Mouse (Mus musculus) hindbrain, embryonic 14.5 days (tissue): ENCODE measurements at regions not wholly inside any gene's neighbourhood (a gene's known extent, or its start where the extent isn't known, plus 50 kb on each side); places are given as distances from the start of the nearest gene placed in this dataset.

Experiments used
- ATAC-seq: fragments of 200-750 bp; cut with Nextera tagmentation; 2 replicates; pipeline ENCODE4 v1.8.0; 2017; ENCODE audit warnings: moderate number of reproducible peaks, mild to moderate bottlenecking, moderate TSS enrichment, moderate library complexity; ENCODE audit not compliant: low FRiP score
- DNase-seq: peaks from one replicate; pipeline ENCODE4 v3.0.0-alpha.2; 2015; ENCODE audit warnings: low spot score
- H3K27ac ChIP-seq: fragments of 300-500 bp; sonication (generic); 2 replicates; pipeline ENCODE4 v1.5.1; 2014; ENCODE audit warnings: mild to moderate bottlenecking, moderate library complexity
- H3K27me3 ChIP-seq: fragments of 300-500 bp; sonication (generic); 2 replicates; pipeline ENCODE4 v1.6.1; 2014; ENCODE audit warnings: mild to moderate bottlenecking, low read length, mixed read lengths; ENCODE audit not compliant: control insufficient read depth, insufficient read depth
- H3K36me3 ChIP-seq: fragments of 300-500 bp; sonication (generic); replicated peaks from 2 replicates; pipeline ENCODE4 v1.6.1; 2014; ENCODE audit not compliant: control insufficient read depth, insufficient read depth
- H3K4me1 ChIP-seq: fragments of 300-500 bp; sonication (generic); replicated peaks from 2 replicates; pipeline ENCODE4 v1.6.1; 2014; ENCODE audit warnings: antibody characterized with exemption, low read length, mixed read lengths; ENCODE audit not compliant: control insufficient read depth, insufficient read depth
- H3K4me2 ChIP-seq: fragments of 300-500 bp; sonication (generic); replicated peaks from 2 replicates; pipeline ENCODE4 v1.6.1; 2014; ENCODE audit warnings: mild to moderate bottlenecking, moderate library complexity
- H3K4me3 ChIP-seq: fragments of 300-500 bp; sonication (generic); replicated peaks from 2 replicates; pipeline ENCODE4 v1.5.1; 2014; ENCODE audit warnings: mild to moderate bottlenecking, low read length
- H3K9ac ChIP-seq: fragments of 300-500 bp; sonication (generic); 2 replicates; pipeline ENCODE4 v1.6.1; 2014
- H3K9me3 ChIP-seq: fragments of 300-500 bp; sonication (generic); 2 replicates; pipeline ENCODE4 v1.6.1; 2016; ENCODE audit warnings: low read length; ENCODE audit not compliant: control insufficient read depth
- WGBS: fragments of 180-500 bp; shearing (Covaris S2); extraction: QIAGEN DNeasy Blood & Tissue Kit; methylation state at CpG from one replicate; pipeline ENCODE4 v1.1.7; 2014; 5-methylcytosine and 5-hydroxymethylcytosine counted together

DNA sequence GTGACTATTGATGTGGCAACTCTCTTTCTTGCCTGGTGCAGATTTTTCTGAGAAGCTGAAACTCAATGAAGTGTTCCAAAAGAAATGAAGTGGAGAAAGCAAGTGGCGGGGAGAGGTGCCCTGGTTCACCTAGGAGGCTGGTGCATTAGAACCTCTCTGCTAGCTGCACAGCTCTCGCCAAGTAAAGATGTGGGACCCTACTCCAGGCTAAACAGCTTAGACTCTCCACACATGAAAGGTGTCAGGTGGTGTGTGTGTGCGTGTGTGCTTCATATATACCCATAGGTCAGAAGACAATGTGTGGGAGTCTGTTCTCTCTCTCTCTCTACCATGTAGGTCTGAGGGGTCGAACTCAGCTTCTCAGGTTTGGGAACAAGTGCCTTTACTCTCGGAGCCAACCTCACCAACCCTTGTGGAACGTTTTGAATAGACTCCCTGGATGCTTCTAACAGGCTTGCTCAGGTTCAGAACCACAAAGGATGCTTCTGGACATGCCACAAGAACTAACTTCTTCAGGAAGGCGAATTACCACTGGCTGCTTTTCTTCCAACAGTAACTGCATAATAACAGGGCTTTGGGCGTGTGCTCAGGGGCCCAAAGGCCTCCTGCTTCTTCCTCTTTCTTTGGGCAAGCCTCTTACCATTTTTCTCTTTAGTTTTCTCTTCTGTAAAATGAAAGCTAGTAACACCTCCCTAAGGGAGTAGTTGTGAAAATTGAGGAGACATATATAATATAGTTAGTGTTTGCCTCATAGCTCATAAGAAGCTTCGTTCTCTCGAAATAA is 65.6 kb upstream of the Lipc start:
- no peak overlapping the region for H3K4me3 ChIP-seq
- DNase-seq, result no peak
- no peaks in the 10 kb centered on the region for H3K36me3 ChIP-seq
- H3K27ac ChIP-seq, result no peak overlapping the region
- no peaks in the 10 kb centered on the region for H3K9me3 ChIP-seq
- no peak overlapping the region for H3K4me2 ChIP-seq
- H3K27me3 ChIP-seq, result no peaks in the 10 kb centered on the region
- H3K4me1 ChIP-seq, result no peaks in the 10 kb centered on the region
- no peak overlapping the region for H3K9ac ChIP-seq
- 71% methylated on average over 10 of the region's 10 CpGs for WGBS
- no peak for ATAC-seq

DNA sequence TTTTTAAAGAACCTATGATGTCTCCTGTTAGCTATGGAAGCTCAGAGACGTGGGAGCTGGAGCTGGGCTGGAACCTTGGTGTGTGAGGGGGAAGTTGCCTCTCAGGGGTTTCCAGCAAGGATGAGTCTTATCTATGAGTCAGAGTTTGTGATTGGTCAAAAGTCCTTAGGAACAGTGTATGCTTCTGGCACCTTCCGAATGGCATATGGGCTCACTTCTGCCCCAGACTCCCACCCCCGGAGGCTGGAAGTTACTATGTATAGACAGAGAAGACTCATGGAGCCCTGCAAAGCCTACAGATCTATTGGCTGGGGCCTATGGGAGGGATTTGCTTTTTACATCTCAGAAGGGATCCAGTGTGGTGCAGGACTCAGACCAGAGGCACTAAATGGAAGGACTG is 63.9 kb upstream of the Lipc start:
- Histone ChIP-seq H3K4me1 (no peaks in the 10 kb centered on the region), H3K36me3 (no peaks in the 10 kb centered on the region), H3K4me3 (no peak overlapping the region), H3K27me3 (no peaks in the 10 kb centered on the region), H3K27ac (no peak overlapping the region), H3K9me3 (no peaks in the 10 kb centered on the region), H3K4me2 (no peak overlapping the region), H3K9ac (no peak overlapping the region)
- 92% methylated on average over 3 of the region's 3 CpGs for WGBS
- ATAC-seq, result no peak
- no peak for DNase-seq

DNA sequence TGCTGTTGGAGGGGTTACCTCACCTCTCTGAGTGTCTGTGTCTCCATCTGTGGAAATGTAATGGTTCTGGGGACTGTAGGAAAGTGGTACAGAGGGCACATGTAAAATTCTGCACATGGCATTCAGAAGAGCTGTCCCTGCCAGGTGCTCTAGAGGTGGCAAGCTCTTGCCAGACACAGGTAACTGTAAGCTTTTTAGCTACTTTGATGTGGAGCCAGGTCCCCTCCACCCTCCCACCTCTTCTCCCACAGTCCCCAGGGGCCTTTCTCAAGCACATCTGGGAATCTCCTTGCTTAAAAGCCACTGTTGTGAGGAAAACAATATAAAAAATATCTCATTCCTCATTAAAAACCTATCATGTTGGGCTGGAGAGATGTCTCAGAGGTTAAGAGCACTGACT is 63.4 kb upstream of the Lipc start:
- Histone ChIP-seq H3K27me3 (no peaks in the 10 kb centered on the region), H3K9me3 (no peaks in the 10 kb centered on the region), H3K4me2 (no peak overlapping the region), H3K27ac (no peak overlapping the region), H3K4me3 (no peak overlapping the region), H3K4me1 (no peaks in the 10 kb centered on the region), H3K9ac (no peak overlapping the region), H3K36me3 (no peaks in the 10 kb centered on the region)
- DNase-seq (no peak), ATAC-seq (no peak)

DNA sequence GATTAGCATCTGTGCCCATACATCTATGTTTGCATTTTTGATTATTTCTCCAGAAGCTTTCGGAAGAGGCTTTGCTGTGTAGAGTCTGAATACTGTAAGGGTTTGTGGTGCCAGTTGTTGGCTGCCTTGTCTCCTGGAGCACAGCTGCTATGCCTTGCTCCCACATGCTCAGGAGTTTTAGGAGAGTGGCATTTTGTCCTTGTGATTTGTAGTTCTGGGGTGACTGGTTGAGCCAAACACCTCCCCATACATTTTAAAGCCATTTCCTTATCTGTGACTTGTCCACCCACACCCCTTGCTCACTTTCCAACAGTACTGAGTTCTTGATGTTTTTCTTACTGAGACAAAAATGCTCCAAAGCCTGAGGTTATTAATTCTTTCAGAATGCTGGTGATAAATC is 60.4 kb upstream of the Lipc start:
- 85% methylated on average over 1 of the region's 1 CpGs for WGBS
- ATAC-seq, result no peak
- Histone ChIP-seq H3K36me3 (no peaks in the 10 kb centered on the region), H3K4me2 (no peak overlapping the region), H3K27me3 (no peaks in the 10 kb centered on the region), H3K4me1 (no peaks in the 10 kb centered on the region), H3K9me3 (no peaks in the 10 kb centered on the region), H3K4me3 (no peak overlapping the region), H3K9ac (no peak overlapping the region), H3K27ac (0 out of 2 replicates have a peak overlapping the region, but pooled peaks have one; percentile 17)
- no peak for DNase-seq

DNA sequence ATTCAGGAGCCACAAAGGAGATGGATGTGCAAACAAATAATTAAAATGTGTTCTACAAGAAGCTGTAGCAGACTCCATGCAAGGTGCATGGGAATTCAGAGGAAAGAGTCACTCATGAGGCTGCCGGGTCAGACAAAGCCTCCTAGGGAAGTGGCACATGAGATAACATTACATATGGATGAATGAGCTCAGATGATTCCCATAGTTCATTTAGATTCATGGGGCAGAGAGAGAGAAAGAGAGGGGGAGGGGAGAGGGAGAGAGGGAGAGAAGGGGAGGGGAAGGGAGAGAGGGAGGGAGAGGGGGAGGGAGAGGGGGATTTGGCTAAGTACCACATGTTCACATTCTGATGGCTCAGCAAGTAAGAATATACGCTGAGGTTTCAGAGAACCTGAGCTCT is 52.6 kb upstream of the Lipc start:
- Histone ChIP-seq H3K9ac (no peak overlapping the region), H3K4me2 (no peak overlapping the region), H3K36me3 (no peaks in the 10 kb centered on the region), H3K27me3 (no peaks in the 10 kb centered on the region), H3K9me3 (no peaks in the 10 kb centered on the region), H3K27ac (no peak overlapping the region), H3K4me1 (no peaks in the 10 kb centered on the region), H3K4me3 (no peak overlapping the region)
- no peak for DNase-seq
- ATAC-seq, result no peak
- WGBS, result 47% methylated on average over 2 of the region's 2 CpGs
